Mouse (Mus musculus) CH12F3 (cell line): ENCODE data around the gene Dus2.

ENCODE experiments used
- in situ Hi-C: fragments of 300-500 bp; cut with MboI; formaldehyde crosslinking; loops from 2 replicates; pipeline ENCODE4 v1.14.3; 2020; ENCODE audit warnings: low sequenced_read_pairs

Gene Dus2

DNA sequence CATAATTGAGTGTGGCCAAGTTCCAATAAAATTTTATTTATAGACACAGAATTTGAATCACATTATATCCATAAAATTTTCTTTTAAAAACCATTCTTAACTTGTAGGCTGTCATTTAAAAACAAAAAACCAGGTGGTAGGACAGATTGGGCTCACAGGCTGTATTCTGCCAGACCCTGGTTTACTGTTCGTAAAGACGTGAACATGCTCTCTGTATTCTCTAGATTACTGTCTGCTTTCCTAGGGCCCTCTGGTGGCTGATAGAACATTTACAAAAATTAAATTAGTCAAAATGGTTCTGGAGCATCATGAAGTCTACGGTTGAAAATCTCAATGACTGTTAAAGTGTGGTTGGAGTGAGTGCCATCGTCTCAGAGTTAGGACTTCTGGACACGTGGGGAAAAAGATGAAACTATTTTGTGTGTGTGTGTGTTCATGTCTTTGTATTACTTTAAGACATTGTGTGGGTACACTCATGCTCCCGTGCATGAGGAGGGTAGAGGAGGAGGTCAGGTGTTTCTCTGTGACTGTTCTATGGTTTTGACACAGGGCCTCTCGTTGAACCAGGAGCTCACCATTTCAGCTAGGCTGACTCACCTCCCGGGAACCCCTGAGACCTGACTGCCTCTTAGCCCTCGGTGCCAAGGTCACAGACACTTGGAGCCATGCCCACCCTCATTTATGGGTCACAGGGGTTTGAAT, 84.2 kb downstream of the Dus2 start:
- in situ Hi-C loops, result no loop called here

DNA sequence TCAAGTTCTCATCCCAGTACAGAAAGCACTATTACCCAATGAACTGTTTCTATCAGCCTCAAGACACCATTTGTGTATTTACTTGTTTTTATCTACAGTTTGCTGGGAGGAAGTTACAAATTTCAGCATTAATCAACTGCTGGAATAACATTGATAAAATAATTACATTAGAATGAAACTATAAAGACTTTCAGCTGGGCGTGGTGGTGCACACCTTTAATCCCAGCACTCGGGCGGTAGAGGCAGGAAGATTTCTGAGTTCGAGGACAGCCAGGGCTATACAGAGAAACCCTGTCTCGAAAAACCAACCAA, 84.7 kb downstream of the Dus2 start:
- in situ Hi-C loops, result no loop called here

DNA sequence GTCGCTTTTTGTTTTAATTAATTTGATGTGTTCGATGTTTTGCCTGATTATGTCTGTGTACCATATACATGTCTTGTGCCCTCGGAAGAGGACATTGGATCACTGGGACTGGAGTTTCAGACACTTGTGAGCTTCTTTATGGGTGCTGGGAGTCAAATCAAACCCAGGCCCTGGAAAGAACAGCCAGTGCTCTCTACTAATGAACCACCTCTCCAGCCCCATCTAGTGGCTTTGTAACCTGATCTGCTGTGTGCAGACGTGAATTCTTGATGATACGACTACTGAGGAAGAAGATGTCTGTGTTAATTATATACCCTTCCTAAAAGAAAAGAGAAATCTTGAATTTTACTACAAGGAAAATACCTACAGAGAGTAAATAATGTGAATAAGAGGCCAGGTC, 85.5 kb downstream of the Dus2 start:
- in situ Hi-C loops, result no loop called here

DNA sequence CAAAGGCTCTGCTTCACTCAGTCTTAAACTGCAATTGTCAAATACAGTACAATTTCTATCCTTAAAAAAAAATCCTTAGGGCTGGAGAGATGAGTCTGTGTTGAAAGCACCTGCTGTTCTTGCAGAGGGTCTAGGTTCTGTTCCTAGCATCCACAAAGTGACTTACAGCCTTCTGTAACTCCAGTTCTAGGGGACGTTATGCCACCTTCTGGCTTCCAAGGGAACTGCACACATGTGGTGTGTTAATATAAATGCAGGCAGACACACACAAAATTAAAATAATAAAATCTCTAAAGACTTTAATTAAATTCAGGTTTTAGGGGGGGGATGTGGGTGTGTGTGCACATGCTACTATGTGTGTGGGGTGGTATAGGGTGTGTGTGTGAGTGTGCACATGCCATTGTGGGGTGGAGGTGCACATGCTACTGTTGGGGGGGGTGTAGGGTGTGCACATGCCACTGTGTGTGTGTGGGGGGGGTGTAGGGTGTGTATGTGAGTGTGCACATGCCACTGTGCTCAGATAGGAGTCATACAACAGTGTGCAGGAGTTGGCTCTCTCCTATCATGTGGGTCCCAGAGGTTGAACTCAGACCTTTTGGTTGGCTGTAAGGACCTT, 86.4 kb downstream of the Dus2 start:
- in situ Hi-C loops, result no loop called here

DNA sequence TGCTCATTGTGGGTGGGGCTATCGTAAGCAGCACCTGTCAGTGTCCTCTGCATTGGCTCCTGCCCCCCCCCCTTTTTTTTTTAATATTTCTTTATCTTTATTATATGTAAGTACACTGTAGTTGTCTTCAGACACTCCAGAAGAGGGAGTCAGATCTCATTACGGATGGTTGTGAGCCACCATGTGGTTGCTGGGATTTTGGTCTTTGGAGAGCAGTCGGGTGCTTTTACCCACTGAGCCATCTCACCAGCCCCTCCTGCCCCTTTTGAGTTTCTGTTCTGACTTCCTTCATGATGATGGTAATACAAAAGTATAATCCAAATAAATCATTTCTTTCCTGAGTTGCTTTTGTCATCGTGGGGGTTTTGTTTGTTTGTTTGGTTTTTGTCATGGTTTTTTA, 111.2 kb downstream of the Dus2 start:
- in situ Hi-C loops, result no loop called here
